Mouse (Mus musculus) brain, embryonic 14.5 days (tissue): ENCODE results near the gene Tpbgl.

Experiments
- CTCF ChIP-seq: fragments of 200-500 bp; IDR thresholded peaks from 2 replicates; pipeline ENCODE4 v1.5.1; 2012; ENCODE audit warnings: inconsistent platforms, mild to moderate bottlenecking, moderate library complexity, borderline replicate concordance; ENCODE audit not compliant: insufficient read depth, insufficient read length; ENCODE audit errors: extremely low read depth
- POLR2A ChIP-seq: fragments of 200-500 bp; IDR thresholded peaks from 2 replicates; pipeline ENCODE4 v1.6.1; 2012; ENCODE audit warnings: mild to moderate bottlenecking, inconsistent platforms, borderline replicate concordance; ENCODE audit not compliant: poor library complexity, insufficient read depth, insufficient read length, severe bottlenecking; ENCODE audit errors: extremely low read depth

GRCm38 (mm10) chr7:99625722-99626375 is 1.1 kb downstream of the Tpbgl start:
- TF ChIP-seq POLR2A (peak; percentile 45; the same call in 1 of the 2 replicates), CTCF (peak; percentile 81)
